Comparison of ENCODE assay signal across 29 mouse cellular contexts in the genomic region with DNA sequence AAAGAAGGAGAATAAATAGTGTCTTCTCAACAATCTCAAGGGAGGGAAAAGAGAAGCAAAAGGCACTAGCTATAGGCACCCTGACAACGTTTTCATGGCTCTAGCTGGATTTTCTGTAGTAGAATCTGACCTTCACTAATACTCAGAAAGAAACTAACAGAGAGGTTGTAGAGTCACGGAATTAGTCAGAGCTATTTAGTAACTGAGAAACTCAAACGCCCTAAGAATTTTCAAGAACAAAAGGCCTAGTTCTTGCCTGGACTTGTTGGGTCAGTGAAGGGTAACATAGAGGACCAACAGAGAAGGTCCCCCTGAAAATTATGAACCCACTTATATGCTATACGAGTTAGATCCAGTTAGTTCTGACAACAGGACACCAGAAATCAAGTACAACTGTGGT.
"Had no signal": no experiment of that assay in that cellular context is flagged by ENCODE, and none has a peak within 500 bp of the region (broad histone marks: within the 10 kb centered on the region; RNA-seq: fewer than 3 reads in every experiment).

No protein-coding gene starts in this region.

- H3K27me3 ChIP-seq: embryonic facial prominence, embryonic 12.5 days; embryonic facial prominence, embryonic 13.5 days; embryonic facial prominence, embryonic 15.5 days; forebrain, embryonic 12.5 days; forebrain, embryonic 13.5 days; forebrain, embryonic 15.5 days had no signal

- H3K27ac ChIP-seq: embryonic facial prominence, embryonic 10.5 days; embryonic facial prominence, embryonic 12.5 days; embryonic facial prominence, embryonic 13.5 days; embryonic facial prominence, embryonic 15.5 days; forebrain, embryonic 10.5 days; forebrain, embryonic 12.5 days; forebrain, embryonic 13.5 days; forebrain, embryonic 15.5 days; gastrocnemius, adult 2 months; heart, adult 2 months; heart, embryonic 10.5 days had no signal

- H3K9me3 ChIP-seq: embryonic facial prominence, embryonic 10.5 days; embryonic facial prominence, embryonic 12.5 days; embryonic facial prominence, embryonic 13.5 days; embryonic facial prominence, embryonic 15.5 days; forebrain, embryonic 10.5 days; forebrain, embryonic 12.5 days; forebrain, embryonic 13.5 days; forebrain, embryonic 15.5 days; heart, embryonic 10.5 days had no signal

- ATAC-seq: forebrain, embryonic 13.5 days; forebrain, embryonic 14.5 days; forebrain, embryonic 15.5 days; forebrain, embryonic 16.5 days; forebrain, postnatal 0 days had no signal

- H3K4me2 ChIP-seq: embryonic facial prominence, embryonic 12.5 days; embryonic facial prominence, embryonic 13.5 days; embryonic facial prominence, embryonic 15.5 days; forebrain, embryonic 12.5 days; forebrain, embryonic 13.5 days; forebrain, embryonic 15.5 days had no signal

- DNase-seq: cerebellum, adult 8-10 months; cerebellum, adult 9-10 months; cerebellum, adult 9-11 months; cerebellum, postnatal 10 days; cerebellum, postnatal 14 days; cerebellum, postnatal 25 days; cerebellum, postnatal 36 days; embryo, embryonic 11 days; forebrain, postnatal 0 days; gastrocnemius, adult 2 months; gastrocnemius, postnatal 10 days; gastrocnemius, postnatal 14 days; gastrocnemius, postnatal 25 days; gastrocnemius, postnatal 36 days; heart, adult 11 months; heart, adult 18-20 months; heart, adult 2 months had no signal

- H3K36me3 ChIP-seq: embryonic facial prominence, embryonic 10.5 days; embryonic facial prominence, embryonic 12.5 days; embryonic facial prominence, embryonic 13.5 days; embryonic facial prominence, embryonic 15.5 days; forebrain, embryonic 10.5 days; forebrain, embryonic 12.5 days; forebrain, embryonic 15.5 days; heart, embryonic 10.5 days had no signal

- H3K9ac ChIP-seq: embryonic facial prominence, embryonic 12.5 days; embryonic facial prominence, embryonic 13.5 days; embryonic facial prominence, embryonic 15.5 days; forebrain, embryonic 12.5 days; forebrain, embryonic 13.5 days; forebrain, embryonic 15.5 days; forebrain, postnatal 0 days had no signal

- H3K4me1 ChIP-seq: embryonic facial prominence, embryonic 10.5 days; embryonic facial prominence, embryonic 12.5 days; embryonic facial prominence, embryonic 13.5 days; embryonic facial prominence, embryonic 15.5 days; forebrain, embryonic 10.5 days; forebrain, embryonic 12.5 days; forebrain, embryonic 13.5 days; forebrain, embryonic 15.5 days; heart, embryonic 10.5 days had no signal

- H3K4me3 ChIP-seq: embryonic facial prominence, embryonic 10.5 days; embryonic facial prominence, embryonic 12.5 days; embryonic facial prominence, embryonic 13.5 days; embryonic facial prominence, embryonic 15.5 days; erythroblast, embryonic 14.5 days; forebrain, embryonic 10.5 days; forebrain, embryonic 12.5 days; forebrain, embryonic 13.5 days; forebrain, embryonic 15.5 days; gastrocnemius, adult 2 months; heart, adult 2 months; heart, embryonic 10.5 days had no signal
